Mouse (Mus musculus) kidney, embryonic 15.5 days (tissue): ENCODE results near the gene Aif1. TPM values are rescaled to one million over a fixed set of nuclear protein-coding genes. Genes with fewer than 3 reads are reported as not detected.

ENCODE experiments used
- ATAC-seq: fragments of 200-750 bp; cut with Nextera tagmentation; replicated peaks from 2 replicates; pipeline ENCODE4 v1.8.0; 2017; ENCODE audit warnings: moderate TSS enrichment; ENCODE audit not compliant: low FRiP score
- H3K27ac ChIP-seq: fragments of 300-500 bp; sonication (generic); 2 replicates; pipeline ENCODE4 v1.5.1; 2015; ENCODE audit warnings: mild to moderate bottlenecking, inconsistent platforms
- H3K27me3 ChIP-seq: fragments of 300-500 bp; sonication (generic); 2 replicates; pipeline ENCODE4 v1.6.1; 2015; ENCODE audit warnings: inconsistent platforms
- H3K36me3 ChIP-seq: fragments of 300-500 bp; sonication (generic); 2 replicates; pipeline ENCODE4 v1.6.1; 2015; ENCODE audit warnings: inconsistent platforms
- H3K4me1 ChIP-seq: fragments of 300-500 bp; sonication (generic); 2 replicates; pipeline ENCODE4 v1.6.1; 2015; ENCODE audit warnings: inconsistent platforms
- H3K4me2 ChIP-seq: fragments of 300-500 bp; sonication (generic); 2 replicates; pipeline ENCODE4 v1.6.1; 2015; ENCODE audit warnings: moderate library complexity, mild to moderate bottlenecking, inconsistent platforms
- H3K4me3 ChIP-seq: fragments of 300-500 bp; sonication (generic); replicated peaks from 2 replicates; pipeline ENCODE4 v1.5.1; 2015; ENCODE audit warnings: mild to moderate bottlenecking, inconsistent platforms
- H3K9ac ChIP-seq: fragments of 300-500 bp; sonication (generic); 2 replicates; pipeline ENCODE4 v1.6.1; 2015; ENCODE audit warnings: mild to moderate bottlenecking, inconsistent platforms
- H3K9me3 ChIP-seq: fragments of 300-500 bp; sonication (generic); replicated peaks from 2 replicates; pipeline ENCODE4 v1.6.1; 2016; ENCODE audit warnings: inconsistent platforms
- WGBS: fragments of 180-500 bp; shearing (Covaris S2); methylation state at CpG from one replicate; pipeline ENCODE4 v1.1.7; 2015; ENCODE audit warnings: mixed read lengths; 5-methylcytosine and 5-hydroxymethylcytosine counted together
- polyA plus RNA-seq: library from polyadenylated mRNA; unstranded; fragments of >200 nt; fragmentation: Nextera tagmentation; extraction: Ambion mirVana; gene quantifications from 2 replicates; pipeline ENCODE4 v1.2.1, GENCODE M21; 2015

The Aif1 gene
- polyA plus RNA-seq, 1 experiment from 2014 or later: 9.2 TPM

- no peak overlapping the region for H3K4me3 ChIP-seq
- no peaks in the 10 kb centered on the region for H3K9me3 ChIP-seq
- ATAC-seq: no peak
- no peaks in the 10 kb centered on the region for H3K36me3 ChIP-seq
- 64% methylated on average over 6 of the region's 6 CpGs for WGBS
- no peak overlapping the region for H3K4me2 ChIP-seq
- no peaks in the 10 kb centered on the region for H3K4me1 ChIP-seq
- no peaks in the 10 kb centered on the region for H3K27me3 ChIP-seq
- no peak overlapping the region for H3K9ac ChIP-seq
- no peak overlapping the region for H3K27ac ChIP-seq
Observed at GRCm38 (mm10) chr17:35175382-35175781, 486 bp downstream of the Aif1 start.

GRCm38 (mm10) chr17:35174201-35174977 is 1.5 kb downstream of the Aif1 start:
- no peak overlapping the region for H3K9ac ChIP-seq
- H3K27me3 ChIP-seq: no peaks in the 10 kb centered on the region
- H3K9me3 ChIP-seq: no peaks in the 10 kb centered on the region
- no peaks in the 10 kb centered on the region for H3K36me3 ChIP-seq
- H3K4me1 ChIP-seq: no peaks in the 10 kb centered on the region
- 67% methylated on average over 8 of the region's 8 CpGs for whole genome bisulfite sequencing
- no peak overlapping the region for H3K4me2 ChIP-seq
- no peak overlapping the region for H3K4me3 ChIP-seq
- H3K27ac ChIP-seq: peak overlapping the region; percentile 57; the same call in 1 of the 2 replicates
- no peak for ATAC-seq

- Histone ChIP-seq H3K27me3 (no peaks in the 10 kb centered on the region), H3K4me1 (0 out of 2 replicates have a peak, but pooled peaks cover 2% of the 10 kb centered on the region), H3K9ac (0 out of 2 replicates have a peak overlapping the region, but pooled peaks have one; percentile 29), H3K4me3 (no peak overlapping the region), H3K36me3 (no peaks in the 10 kb centered on the region), H3K4me2 (no peak overlapping the region), H3K27ac (peak overlapping the region; percentile 57), H3K9me3 (no peaks in the 10 kb centered on the region)
- 79% methylated on average over 3 of the region's 3 CpGs for WGBS
- ATAC-seq: no peak
Observed at GRCm38 (mm10) chr17:35173329-35173728, 2.5 kb downstream of the Aif1 start.

- ATAC-seq: no peak
- H3K4me1 ChIP-seq: 0 out of 2 replicates have a peak, but pooled peaks cover 2% of the 10 kb centered on the region
- no peak overlapping the region for H3K9ac ChIP-seq
- H3K4me2 ChIP-seq: no peak overlapping the region
- H3K9me3 ChIP-seq: no peaks in the 10 kb centered on the region
- no peaks in the 10 kb centered on the region for H3K27me3 ChIP-seq
- no peak overlapping the region for H3K4me3 ChIP-seq
- no peaks in the 10 kb centered on the region for H3K36me3 ChIP-seq
- no peak overlapping the region for H3K27ac ChIP-seq
- 75% methylated on average over 11 of the region's 11 CpGs for WGBS
Observed at GRCm38 (mm10) chr17:35172445-35173234, 3.2 kb downstream of the Aif1 start.

- Histone ChIP-seq H3K4me1 (peaks cover 13% of the 10 kb centered on the region), H3K27ac (0 out of 2 replicates have a peak overlapping the region, but pooled peaks have one; percentile 39), H3K4me3 (no peak overlapping the region), H3K9ac (no peak overlapping the region), H3K27me3 (no peaks in the 10 kb centered on the region), H3K36me3 (no peaks in the 10 kb centered on the region), H3K9me3 (no peaks in the 10 kb centered on the region), H3K4me2 (no peak overlapping the region)
- no peak for ATAC-seq
- WGBS: 19% methylated on average over 4 of the region's 4 CpGs
Observed at GRCm38 (mm10) chr17:35168541-35169207, 7.2 kb downstream of the Aif1 start.

- Histone ChIP-seq H3K36me3 (no peaks in the 10 kb centered on the region), H3K9ac (no peak overlapping the region), H3K4me1 (peaks cover 19% of the 10 kb centered on the region), H3K4me2 (no peak overlapping the region), H3K4me3 (no peak overlapping the region), H3K9me3 (no peaks in the 10 kb centered on the region), H3K27ac (no peak overlapping the region), H3K27me3 (no peaks in the 10 kb centered on the region)
- ATAC-seq: no peak
- 83% methylated on average over 7 of the region's 7 CpGs for WGBS
Observed at GRCm38 (mm10) chr17:35167794-35168193, 8.1 kb downstream of the Aif1 start.

- peak overlapping the region; percentile 84 for H3K4me3 ChIP-seq
- H3K9me3 ChIP-seq: no peaks in the 10 kb centered on the region
- no peak for ATAC-seq
- peaks cover 13% of the 10 kb centered on the region for H3K36me3 ChIP-seq
- no peaks in the 10 kb centered on the region for H3K27me3 ChIP-seq
- H3K4me2 ChIP-seq: peak overlapping the region; percentile 89
- 67% methylated on average over 8 of the region's 8 CpGs for WGBS
- peak overlapping the region; percentile 44; the same call in 1 of the 2 replicates for H3K9ac ChIP-seq
- peaks cover 32% of the 10 kb centered on the region for H3K4me1 ChIP-seq
- peak overlapping the region; percentile 99 for H3K27ac ChIP-seq
Observed at GRCm38 (mm10) chr17:35166352-35167035, 9.4 kb downstream of the Aif1 start.

GRCm38 (mm10) chr17:35165451-35166155 is 10.3 kb downstream of the Aif1 start:
- Histone ChIP-seq H3K4me2 (peak overlapping the region; percentile 89), H3K4me1 (peaks cover 34% of the 10 kb centered on the region), H3K36me3 (peaks cover 21% of the 10 kb centered on the region), H3K4me3 (peak overlapping the region; percentile 84), H3K27me3 (no peaks in the 10 kb centered on the region), H3K9me3 (no peaks in the 10 kb centered on the region), H3K27ac (peak overlapping the region; percentile 99), H3K9ac (peak overlapping the region; percentile 44)
- WGBS: 21% methylated on average over 12 of the region's 12 CpGs
- peak; percentile 90; the same call in 1 of the 2 replicates for ATAC-seq

GRCm38 (mm10) chr17:35164568-35165450 is 11.1 kb downstream of the Aif1 start, which contains the start of gene Prrc2a:
Prrc2a (minus strand) TSS chr17:35164897.
- peak within 1 kb of the TSS; percentile 99 for H3K27ac ChIP-seq
- peak within 1 kb of the TSS; percentile 84 for H3K4me3 ChIP-seq
- H3K27me3 ChIP-seq: no peaks in the 10 kb centered on the region
- no peaks in the 10 kb centered on the region for H3K9me3 ChIP-seq
- WGBS: 1% methylated on average over 59 of the region's 89 CpGs
- H3K9ac ChIP-seq: peak within 1 kb of the TSS; percentile 99
- H3K36me3 ChIP-seq: peaks cover 29% of the 10 kb centered on the region
- peak within 1 kb of the TSS; percentile 89 for H3K4me2 ChIP-seq
- ATAC-seq: peak; percentile 96
- peaks cover 34% of the 10 kb centered on the region for H3K4me1 ChIP-seq

GRCm38 (mm10) chr17:35164218-35164567 is 11.7 kb downstream of the Aif1 start:
- no peaks in the 10 kb centered on the region for H3K9me3 ChIP-seq
- WGBS: 0% methylated on average over 26 of the region's 28 CpGs
- H3K4me2 ChIP-seq: peak overlapping the region; percentile 89
- peaks cover 34% of the 10 kb centered on the region for H3K4me1 ChIP-seq
- peaks cover 36% of the 10 kb centered on the region for H3K36me3 ChIP-seq
- peak overlapping the region; percentile 99 for H3K27ac ChIP-seq
- no peak for ATAC-seq
- H3K9ac ChIP-seq: peak overlapping the region; percentile 99
- H3K27me3 ChIP-seq: no peaks in the 10 kb centered on the region
- H3K4me3 ChIP-seq: peak overlapping the region; percentile 84
